Mouse (Mus musculus) G1E (cell line): ENCODE results near the gene Psmc2.

Source experiments
- CTCF ChIP-seq: IDR thresholded peaks from 2 replicates; pipeline ENCODE4 v1.5.1; 2012; ENCODE audit warnings: low read depth, low read length, inconsistent platforms, mixed read lengths
- TAL1 ChIP-seq: conservative IDR thresholded peaks from 2 replicates; pipeline ENCODE4 v1.6.1; 2012; ENCODE audit warnings: low read depth, low read length, inconsistent platforms, mixed read lengths

GRCm38 (mm10) chr5:21786258-21787185, 1.4 kb downstream of the Psmc2 start:
- TF ChIP-seq CTCF (no peak), TAL1 (no peak)
